Mouse (Mus musculus) CH12.LX (cell line): ENCODE results near the gene Scp2d1.

ENCODE experiments used
- CTCF ChIP-seq, 2 experiments: IDR thresholded peaks in 1 of 2; conservative IDR thresholded peaks in 1 of 2; 2 replicates each; pipeline ENCODE4 v1.5.1; 2011 to 2012; ENCODE audit warnings: low read depth in 2 of 2, low read length in 2 of 2, improper control_type of control experiment in 1 of 2, inconsistent platforms in 1 of 2, mild to moderate bottlenecking in 1 of 2, moderate library complexity in 1 of 2
- ELF1 ChIP-seq: IDR thresholded peaks from 2 replicates; pipeline ENCODE4 v1.6.1; 2014; ENCODE audit warnings: low read depth, mild to moderate bottlenecking, inconsistent platforms, low read length, improper control_type of control experiment
- EP300 ChIP-seq: IDR thresholded peaks from 2 replicates; pipeline ENCODE4 v1.6.1; 2011; ENCODE audit warnings: low read length, improper control_type of control experiment
- JUN ChIP-seq: IDR thresholded peaks from 2 replicates; pipeline ENCODE4 v1.6.1; 2011; ENCODE audit warnings: low read depth, mild to moderate bottlenecking, low read length, improper control_type of control experiment, moderate library complexity; ENCODE audit not compliant: insufficient read depth
- MEF2A ChIP-seq: IDR thresholded peaks from 2 replicates; pipeline ENCODE4 v1.6.1; 2014; ENCODE audit warnings: low read depth, mild to moderate bottlenecking, inconsistent platforms, low read length, improper control_type of control experiment, borderline replicate concordance
- NELFE ChIP-seq: IDR thresholded peaks from 2 replicates; pipeline ENCODE4 v1.6.1; 2011; ENCODE audit warnings: low read depth, low read length, improper control_type of control experiment
- POLR2A ChIP-seq: IDR thresholded peaks from 2 replicates; pipeline ENCODE4 v1.6.1; 2011; ENCODE audit warnings: low read depth, mild to moderate bottlenecking, improper control_type of control experiment, low read length
- POLR2AphosphoS2 ChIP-seq: IDR thresholded peaks from 2 replicates; pipeline ENCODE4 v1.6.1; 2011; ENCODE audit warnings: low read depth, low read length, improper control_type of control experiment
- SMC3 ChIP-seq: IDR thresholded peaks from 2 replicates; pipeline ENCODE4 v1.6.1; 2011; ENCODE audit warnings: low read depth, low read length, improper control_type of control experiment
- ZC3H11A ChIP-seq: IDR thresholded peaks from 2 replicates; pipeline ENCODE4 v1.6.1; 2012; ENCODE audit warnings: low read depth, mild to moderate bottlenecking, inconsistent platforms, low read length, improper control_type of control experiment
- ZNF384 ChIP-seq: IDR thresholded peaks from 2 replicates; pipeline ENCODE4 v1.6.1; 2012; ENCODE audit warnings: low read depth, low read length, improper control_type of control experiment, inconsistent platforms

DNA sequence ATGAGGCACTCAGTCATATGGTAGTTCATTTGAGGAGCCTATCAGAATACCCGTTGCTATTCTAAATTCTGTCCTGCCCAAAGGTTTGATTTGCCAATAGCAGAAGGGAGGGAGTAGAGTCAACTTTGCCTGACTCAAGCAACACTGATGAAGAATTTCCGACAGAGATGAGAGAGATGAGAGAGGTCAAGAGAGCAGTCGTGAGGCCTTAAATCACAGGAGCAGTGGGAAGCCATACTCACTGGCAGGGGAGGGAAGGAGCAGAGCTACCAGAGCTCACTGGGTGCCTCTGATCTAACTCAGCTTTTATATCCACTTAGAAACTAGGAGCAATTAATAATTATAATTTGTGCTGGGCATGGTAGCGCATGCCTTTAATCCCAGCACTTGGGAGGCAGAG is 41.0 kb upstream of the Scp2d1 start:
- TF ChIP-seq CTCF (conservative IDR thresholded peaks at IDR 0.05 in 1 of 2, IDR thresholded peaks at IDR 0.05 in 1 of 2; ENCODE audit: low read depth in 2 of 2, low read length in 2 of 2): no peak
- no peak for TF ChIP-seq POLR2A
- no peak for TF ChIP-seq ZC3H11A
- no peak for TF ChIP-seq NELFE
- TF ChIP-seq EP300: no peak
- TF ChIP-seq SMC3: no peak
- TF ChIP-seq POLR2AphosphoS2: no peak
- no peak for TF ChIP-seq ZNF384
- no peak for TF ChIP-seq JUN
- no peak for TF ChIP-seq ELF1
- no peak for TF ChIP-seq MEF2A
